Mouse (Mus musculus) lung, postnatal 0 days (tissue): ENCODE data around the gene Nfyc.

Experiments
- CTCF ChIP-seq: IDR thresholded peaks from 2 replicates; pipeline ENCODE4 v1.5.1; 2016; ENCODE audit warnings: antibody characterized with exemption, mild to moderate bottlenecking
- EP300 ChIP-seq: IDR thresholded peaks from 2 replicates; pipeline ENCODE4 v1.6.1; 2016; ENCODE audit warnings: antibody characterized with exemption, mild to moderate bottlenecking, control low read depth

GRCm38 (mm10) chr4:120716141-120716571, 115.2 kb downstream of the Nfyc start:
- TF ChIP-seq EP300, result no peak
- TF ChIP-seq CTCF, result no peak
